Mouse (Mus musculus): ENCODE measurements around the gene Fh1. TPM values are rescaled to one million over a fixed set of nuclear protein-coding genes. Genes with fewer than 3 reads are reported as not detected.

Gene Fh1
- total RNA-seq (2023) = 10 to 100 TPM; 30.8 to 31.6 TPM

GRCm38 (mm10) chr1:175625257-175625879 lies at the start of gene Fh1:
Gene Fh1 (minus strand): TSS chr1:175625635.

GRCm38 (mm10) chr1:175619814-175620431 lies 5.5 kb downstream of the Fh1 start, which contains the start of gene Kmo:
Gene Kmo (plus strand): TSS chr1:175620381.

Other genes with a start within 250 kb of the Fh1 start
- under 1 TPM; 0.64 to 0.71 TPM for gene Rgs7, start 133.1 kb downstream of the Fh1 start, total RNA-seq (2023)
- gene Kmo, start 5.3 kb downstream of the Fh1 start, total RNA-seq (2023) = 1 to 10 TPM; 4.2 to 4.9 TPM
- 1 to 10 TPM; 1.2 to 2.8 TPM for gene Opn3, start 67.1 kb upstream of the Fh1 start, total RNA-seq (2023)
- gene Chml, start 67.3 kb upstream of the Fh1 start, total RNA-seq (2023) = 1 to 10 TPM; 6.9 to 7.4 TPM
- not detected for gene Wdr64, start 73.0 kb upstream of the Fh1 start, total RNA-seq (2023)

All from neutrophil, adult 59 days (primary cell).